Mouse (Mus musculus) neural tube, embryonic 13.5 days (tissue): ENCODE results near the gene Wbp2nl. TPM values are rescaled to one million over a fixed set of nuclear protein-coding genes. Genes with fewer than 3 reads are reported as not detected.
A peak's percentile ranks its signal among the peaks of the same experiment; 100 is the strongest.
"Not testable (repeated sequence)": the region's sequence is repeated elsewhere in the genome, so short reads cannot be mapped to it uniquely, and the experiment has no call there.

ENCODE experiments used
- ATAC-seq: fragments of 200-750 bp; cut with Nextera tagmentation; 2 replicates; pipeline ENCODE4 v1.8.0; 2017; ENCODE audit warnings: low read depth, mild to moderate bottlenecking, moderate TSS enrichment, moderate library complexity
- H3K27ac ChIP-seq: fragments of 300-500 bp; sonication (generic); replicated peaks from 2 replicates; pipeline ENCODE4 v1.5.1; 2015; ENCODE audit warnings: moderate library complexity, mild to moderate bottlenecking, inconsistent platforms
- H3K27me3 ChIP-seq: fragments of 300-500 bp; sonication (generic); 2 replicates; pipeline ENCODE4 v1.6.1; 2015; ENCODE audit warnings: mild to moderate bottlenecking, inconsistent platforms
- H3K36me3 ChIP-seq: fragments of 300-500 bp; sonication (generic); 2 replicates; pipeline ENCODE4 v1.6.1; 2015; ENCODE audit warnings: mild to moderate bottlenecking, inconsistent platforms
- H3K4me1 ChIP-seq: fragments of 300-500 bp; sonication (generic); replicated peaks from 2 replicates; pipeline ENCODE4 v1.6.1; 2015; ENCODE audit warnings: inconsistent platforms
- H3K4me2 ChIP-seq: fragments of 300-500 bp; sonication (generic); 2 replicates; pipeline ENCODE4 v1.6.1; 2015; ENCODE audit warnings: inconsistent platforms, mild to moderate bottlenecking, moderate library complexity
- H3K4me3 ChIP-seq: fragments of 300-500 bp; sonication (generic); 2 replicates; pipeline ENCODE4 v1.5.1; 2015; ENCODE audit warnings: mild to moderate bottlenecking, inconsistent platforms
- H3K9ac ChIP-seq: fragments of 300-500 bp; sonication (generic); 2 replicates; pipeline ENCODE4 v1.6.1; 2015; ENCODE audit warnings: moderate library complexity, mild to moderate bottlenecking, inconsistent platforms
- H3K9me3 ChIP-seq: fragments of 300-500 bp; sonication (generic); 2 replicates; pipeline ENCODE4 v1.6.1; 2016; ENCODE audit warnings: inconsistent platforms
- WGBS: fragments of 180-500 bp; shearing (Covaris S2); methylation state at CpG from one replicate; pipeline ENCODE4 v1.1.7; 2015; 5-methylcytosine and 5-hydroxymethylcytosine counted together
- polyA plus RNA-seq: library from polyadenylated mRNA; unstranded; fragments of >200 nt; fragmentation: Nextera tagmentation; extraction: Ambion mirVana; gene quantifications from 2 replicates; pipeline ENCODE4 v1.2.1, GENCODE M21; 2015

The Wbp2nl gene
- polyA plus RNA-seq, 1 experiment from 2014 or later = not detected

DNA sequence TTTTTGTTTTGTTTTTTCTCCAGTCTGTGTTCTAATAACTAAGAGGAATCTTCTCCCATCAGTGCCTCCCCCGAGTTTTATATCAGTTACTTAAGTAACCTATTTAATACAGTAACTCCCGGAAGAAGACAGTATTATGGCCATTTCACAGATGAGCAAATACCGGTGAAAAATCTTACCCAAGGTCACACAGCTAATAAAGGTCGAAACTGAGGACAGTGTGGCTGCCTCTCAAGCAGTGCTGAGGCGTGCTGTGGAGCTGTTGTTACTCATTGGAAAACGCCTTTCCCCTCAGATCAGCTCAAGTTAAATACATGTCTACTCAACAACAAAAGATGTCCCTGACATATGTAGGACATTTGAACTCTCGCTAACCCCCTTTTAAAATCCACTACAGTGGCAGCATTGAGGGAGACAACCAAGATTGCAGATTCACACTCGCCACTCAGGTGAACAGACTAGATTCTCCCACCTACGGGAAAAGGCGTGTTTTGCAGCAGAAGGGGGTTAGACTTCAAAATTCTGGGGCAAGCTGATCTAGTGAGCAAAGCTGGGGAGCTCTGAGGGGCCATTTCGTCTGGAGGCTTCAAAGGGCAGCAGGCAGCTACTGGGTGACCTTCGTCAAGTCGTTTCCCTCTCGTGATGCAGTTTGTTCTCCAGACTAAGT is 54.5 kb downstream of the Wbp2nl start:
- H3K9ac ChIP-seq = peak overlapping the region; percentile 99
- H3K4me1 ChIP-seq = peaks cover 35% of the 10 kb centered on the region
- H3K4me3 ChIP-seq = peak overlapping the region; percentile 97
- ATAC-seq = no peak
- H3K4me2 ChIP-seq = peak overlapping the region; percentile 94
- H3K27me3 ChIP-seq = no peaks in the 10 kb centered on the region
- H3K9me3 ChIP-seq = no peaks in the 10 kb centered on the region
- peak overlapping the region; percentile 91 for H3K27ac ChIP-seq
- peaks cover 30% of the 10 kb centered on the region for H3K36me3 ChIP-seq
- WGBS = 28% methylated on average over 14 of the region's 14 CpGs

GRCm38 (mm10) chr15:82353745-82354113 is 55.0 kb downstream of the Wbp2nl start:
- H3K36me3 ChIP-seq = peaks cover 24% of the 10 kb centered on the region
- peak overlapping the region; percentile 97 for H3K4me3 ChIP-seq
- no peaks in the 10 kb centered on the region for H3K9me3 ChIP-seq
- H3K4me2 ChIP-seq = peak overlapping the region; percentile 94
- ATAC-seq = no peak; the same call in 1 of the 2 replicates
- H3K27me3 ChIP-seq = no peaks in the 10 kb centered on the region
- H3K9ac ChIP-seq = peak overlapping the region; percentile 99
- under 1% methylated on average over 23 of the region's 23 CpGs for WGBS
- H3K4me1 ChIP-seq = peaks cover 31% of the 10 kb centered on the region
- H3K27ac ChIP-seq = peak overlapping the region; percentile 91

DNA sequence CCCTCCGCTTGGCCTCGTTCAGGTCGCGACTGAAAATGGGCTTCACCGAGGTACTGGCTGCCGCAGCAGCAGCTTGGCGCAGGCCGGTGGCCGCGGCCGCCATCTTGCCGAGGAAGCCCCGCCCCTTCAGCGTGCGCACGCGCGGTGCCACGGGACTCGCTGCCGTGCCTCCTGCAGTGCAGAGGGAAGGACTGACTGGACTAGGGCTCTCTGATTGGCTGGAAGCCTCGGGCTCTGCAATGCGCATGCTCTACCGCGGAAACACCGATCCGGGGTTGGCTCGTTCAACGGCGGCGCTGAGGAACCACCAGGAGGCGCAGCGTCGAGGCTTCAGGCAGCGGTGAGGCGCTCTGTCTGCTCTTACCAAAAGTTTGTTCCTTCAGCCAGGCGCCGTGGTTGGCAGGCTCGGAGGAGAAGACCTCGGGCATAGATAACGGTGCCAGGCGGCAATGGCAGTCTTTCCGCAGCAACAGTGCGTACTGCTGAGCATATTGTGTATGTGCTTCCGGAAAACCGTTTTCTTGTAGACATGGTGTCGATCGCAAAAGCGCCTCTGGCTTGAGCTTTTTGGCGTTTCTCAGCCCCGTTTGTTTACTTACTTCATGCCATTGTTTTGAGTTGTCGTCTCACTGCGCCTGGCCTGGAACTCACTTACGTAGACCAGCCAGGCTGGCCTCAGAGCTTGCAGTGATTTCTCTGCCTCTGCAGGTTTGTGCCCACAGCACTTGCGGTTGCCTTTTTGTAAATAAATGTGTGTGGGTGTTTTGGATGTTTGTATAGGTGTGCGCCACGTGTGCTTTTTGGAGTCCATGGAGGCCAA is 55.6 kb downstream of the Wbp2nl start, which contains the start of gene Ndufa6:
TSS of gene Ndufa6 (minus strand) at position 197 of the 820 bp plus-strand sequence.
- H3K9me3 ChIP-seq = no peaks in the 10 kb centered on the region
- H3K9ac ChIP-seq = peak within 1 kb of the TSS; percentile 99
- peak within 1 kb of the TSS; percentile 94 for H3K4me2 ChIP-seq
- peaks cover 31% of the 10 kb centered on the region for H3K4me1 ChIP-seq
- H3K36me3 ChIP-seq = peaks cover 18% of the 10 kb centered on the region
- peak within 1 kb of the TSS; percentile 91 for H3K27ac ChIP-seq
- no peaks in the 10 kb centered on the region for H3K27me3 ChIP-seq
- WGBS = 2% methylated on average over 57 of the region's 57 CpGs
- H3K4me3 ChIP-seq = peak within 1 kb of the TSS; percentile 97
- ATAC-seq = peak; percentile 99

- H3K27ac ChIP-seq = no peak overlapping the region
These were observed 59.9 kb downstream of the Wbp2nl start for GRCm38 (mm10) chr15:82358431-82359260.

DNA sequence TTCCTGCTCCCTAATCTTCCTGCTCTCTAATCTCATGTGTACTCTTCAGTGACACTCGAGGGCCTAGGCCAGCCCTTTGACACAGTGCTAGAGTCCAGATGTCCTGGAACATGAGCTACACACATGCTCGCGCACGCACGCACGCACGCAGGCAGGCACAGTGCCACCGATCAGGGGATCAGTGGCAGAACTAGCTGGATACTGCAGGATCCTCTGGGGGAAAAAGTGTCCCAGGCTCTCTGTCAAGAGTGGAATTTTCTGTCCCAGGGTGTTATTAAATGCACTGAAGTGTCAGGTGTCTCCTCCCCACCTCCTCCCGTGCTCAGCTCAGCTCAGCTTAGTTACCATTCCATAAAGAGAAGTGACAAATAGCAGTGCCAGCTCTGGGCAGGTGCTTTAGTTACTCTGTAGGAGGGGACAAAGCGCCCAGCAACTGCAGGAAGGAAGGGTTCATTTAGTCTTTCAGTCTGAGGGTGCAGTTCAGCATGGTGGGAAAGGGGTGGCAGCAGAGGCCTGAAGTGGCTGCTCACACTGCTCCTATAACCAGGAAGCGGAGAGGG is 62.8 kb downstream of the Wbp2nl start:
- no peak for ATAC-seq
- H3K36me3 ChIP-seq = no peaks in the 10 kb centered on the region
- H3K27ac ChIP-seq = no peak overlapping the region
- no peaks in the 10 kb centered on the region for H3K4me1 ChIP-seq
- no peak overlapping the region for H3K9ac ChIP-seq
- H3K9me3 ChIP-seq = no peaks in the 10 kb centered on the region
- WGBS = 81% methylated on average over 11 of the region's 11 CpGs
- H3K27me3 ChIP-seq = no peaks in the 10 kb centered on the region
- H3K4me3 ChIP-seq = no peak overlapping the region
- H3K4me2 ChIP-seq = no peak overlapping the region

More at GRCm38 (mm10) chr15:82358431-82359260, 59.9 kb downstream of the Wbp2nl start:
- Histone ChIP-seq H3K27me3 (no peaks in the 10 kb centered on the region), H3K4me3 (no peak overlapping the region), H3K36me3 (no peaks in the 10 kb centered on the region), H3K9ac (no peak overlapping the region), H3K4me1 (peaks cover 8% of the 10 kb centered on the region), H3K9me3 (no peaks in the 10 kb centered on the region), H3K4me2 (no peak overlapping the region)
- 68% methylated on average over 22 of the region's 22 CpGs for WGBS
- ATAC-seq = no peak

DNA sequence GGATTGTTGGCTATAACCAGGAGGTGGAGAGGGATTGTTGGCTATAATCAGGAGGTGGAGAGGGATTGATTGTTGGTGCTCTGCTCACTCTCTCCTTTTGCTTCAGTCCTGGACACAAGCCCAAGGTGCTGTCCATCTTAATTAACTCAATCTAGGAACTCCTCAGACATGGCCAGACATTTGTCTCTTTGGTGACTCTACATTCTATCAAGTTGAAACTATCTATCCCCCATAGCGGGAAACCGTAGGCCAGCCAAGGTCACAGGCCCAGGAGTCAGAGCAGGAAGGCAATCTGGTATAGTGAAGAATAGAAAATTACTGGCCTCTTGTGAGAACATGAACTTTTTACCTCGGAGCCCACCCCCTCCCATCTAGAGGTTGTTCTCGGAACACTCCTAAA is 63.5 kb downstream of the Wbp2nl start:
- Histone ChIP-seq H3K27me3 (no peaks in the 10 kb centered on the region), H3K36me3 (no peaks in the 10 kb centered on the region), H3K27ac (no peak overlapping the region), H3K4me2 (no peak overlapping the region), H3K4me3 (no peak overlapping the region), H3K9me3 (no peaks in the 10 kb centered on the region), H3K9ac (no peak overlapping the region), H3K4me1 (no peaks in the 10 kb centered on the region)
- ATAC-seq = no peak
- 82% methylated on average over 4 of the region's 4 CpGs for WGBS

DNA sequence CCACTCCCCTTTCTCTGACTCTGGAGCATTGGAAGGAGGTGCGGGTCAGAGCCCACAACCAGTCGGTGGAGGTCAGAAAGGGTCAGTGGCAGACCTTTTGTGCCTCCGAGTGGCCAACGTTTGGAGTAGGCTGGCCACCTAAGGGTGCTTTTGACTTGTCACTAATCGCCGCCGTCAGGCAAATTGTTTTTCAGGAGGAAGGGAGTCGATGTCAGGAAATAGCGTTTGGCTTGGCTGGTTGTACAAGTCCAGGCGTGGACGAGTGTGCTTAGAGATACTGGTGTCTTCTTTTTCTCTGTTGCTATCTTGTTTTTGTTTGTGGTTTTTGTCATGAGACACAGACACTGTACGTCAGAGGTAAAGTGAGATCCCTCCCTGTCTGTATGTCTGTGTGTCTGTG is 65.0 kb downstream of the Wbp2nl start:
- H3K27me3 ChIP-seq, H3K4me3 ChIP-seq, H3K9me3 ChIP-seq, H3K27ac ChIP-seq, H3K4me2 ChIP-seq, H3K9ac ChIP-seq, H3K36me3 ChIP-seq, ATAC-seq, H3K4me1 ChIP-seq: not testable (repeated sequence)
- 83% methylated on average over 8 of the region's 12 CpGs for WGBS

Other genes starting within 250 kb of the Wbp2nl start
- not detected in 2 replicates for gene 4930407I10Rik, start 239.8 kb upstream of the Wbp2nl start, polyA plus RNA-seq
- 0.04 TPM in 1 of 2 replicates, not detected in the other for gene Mei1, start 229.0 kb upstream of the Wbp2nl start, polyA plus RNA-seq
- 13.0 and 14.7 TPM in 2 replicates for gene Ccdc134, start 171.0 kb upstream of the Wbp2nl start, polyA plus RNA-seq
- gene Srebf2, start 151.8 kb upstream of the Wbp2nl start, polyA plus RNA-seq = 184 and 189 TPM in 2 replicates
- gene Shisa8, start 86.1 kb upstream of the Wbp2nl start, polyA plus RNA-seq = 0.72 and 0.82 TPM in 2 replicates
- 0.13 and 0.66 TPM in 2 replicates for gene Tnfrsf13c, start 74.6 kb upstream of the Wbp2nl start, polyA plus RNA-seq
- 15.2 and 16.5 TPM in 2 replicates for gene Cenpm, start 54.2 kb upstream of the Wbp2nl start, polyA plus RNA-seq
- gene 1500009C09Rik, start 46.6 kb upstream of the Wbp2nl start, polyA plus RNA-seq = 7.8 and 7.9 TPM in 2 replicates
- gene Sept3, start 24.1 kb upstream of the Wbp2nl start, polyA plus RNA-seq = 359 and 361 TPM in 2 replicates
- gene Naga, start 40.0 kb downstream of the Wbp2nl start, polyA plus RNA-seq = 26.5 and 33.4 TPM in 2 replicates
- gene Pheta2, start 40.0 kb downstream of the Wbp2nl start, polyA plus RNA-seq = 3.0 and 3.7 TPM in 2 replicates
- 383 and 401 TPM in 2 replicates for gene Smdt1, start 40.0 kb downstream of the Wbp2nl start, polyA plus RNA-seq
- 343 and 383 TPM in 2 replicates for gene Ndufa6, start 55.4 kb downstream of the Wbp2nl start, polyA plus RNA-seq
- gene Cyp2d22, start 81.3 kb downstream of the Wbp2nl start, polyA plus RNA-seq = 1.5 and 3.5 TPM in 2 replicates
- not detected in 2 replicates for gene Cyp2d11, start 95.1 kb downstream of the Wbp2nl start, polyA plus RNA-seq
- gene Cyp2d10, start 108.2 kb downstream of the Wbp2nl start, polyA plus RNA-seq = not detected in 2 replicates
- not detected in 2 replicates for gene Cyp2d9, start 134.5 kb downstream of the Wbp2nl start, polyA plus RNA-seq